Mouse (Mus musculus) midbrain, embryonic 10.5 days (tissue): Measurements from ENCODE around the gene Cdh13. TPM values are rescaled to one million over a fixed set of nuclear protein-coding genes. Genes with fewer than 3 reads are reported as not detected.

ENCODE experiments used
- DNase-seq: peaks from one replicate; pipeline ENCODE4 v3.0.0-alpha.2; 2017; ENCODE audit warnings: low spot score
- H3K27ac ChIP-seq: fragments of 300-500 bp; sonication (generic); replicated peaks from 2 replicates; pipeline ENCODE4 v1.5.1; 2016; ENCODE audit warnings: mild to moderate bottlenecking
- H3K27me3 ChIP-seq: fragments of 300-500 bp; sonication (generic); 2 replicates; pipeline ENCODE4 v1.6.1; 2016; ENCODE audit warnings: low read depth, mild to moderate bottlenecking; ENCODE audit not compliant: poor library complexity, severe bottlenecking
- H3K36me3 ChIP-seq: fragments of 300-500 bp; sonication (generic); 2 replicates; pipeline ENCODE4 v1.6.1; 2016; ENCODE audit warnings: mild to moderate bottlenecking, moderate library complexity
- H3K4me1 ChIP-seq: fragments of 300-500 bp; sonication (generic); 2 replicates; pipeline ENCODE4 v1.6.1; 2016
- H3K4me3 ChIP-seq: fragments of 300-500 bp; sonication (generic); 2 replicates; pipeline ENCODE4 v1.5.1; 2016; ENCODE audit warnings: mild to moderate bottlenecking, moderate library complexity
- H3K9me3 ChIP-seq: fragments of 300-500 bp; sonication (generic); replicated peaks from 2 replicates; pipeline ENCODE4 v1.6.1; 2016; ENCODE audit warnings: mild to moderate bottlenecking
- WGBS: fragments of 180-500 bp; shearing (Covaris S2); methylation state at CpG from one replicate; pipeline ENCODE4 v1.1.7; 2016; 5-methylcytosine and 5-hydroxymethylcytosine counted together
- polyA plus RNA-seq: library from polyadenylated mRNA; unstranded; fragments of >200 nt; fragmentation: Nextera tagmentation; extraction: Ambion mirVana; gene quantifications from 2 replicates; pipeline ENCODE4 v1.2.1, GENCODE M21; 2016

Gene Cdh13
- polyA plus RNA-seq, 1 experiment from 2014 or later, result 2.5 TPM

DNA sequence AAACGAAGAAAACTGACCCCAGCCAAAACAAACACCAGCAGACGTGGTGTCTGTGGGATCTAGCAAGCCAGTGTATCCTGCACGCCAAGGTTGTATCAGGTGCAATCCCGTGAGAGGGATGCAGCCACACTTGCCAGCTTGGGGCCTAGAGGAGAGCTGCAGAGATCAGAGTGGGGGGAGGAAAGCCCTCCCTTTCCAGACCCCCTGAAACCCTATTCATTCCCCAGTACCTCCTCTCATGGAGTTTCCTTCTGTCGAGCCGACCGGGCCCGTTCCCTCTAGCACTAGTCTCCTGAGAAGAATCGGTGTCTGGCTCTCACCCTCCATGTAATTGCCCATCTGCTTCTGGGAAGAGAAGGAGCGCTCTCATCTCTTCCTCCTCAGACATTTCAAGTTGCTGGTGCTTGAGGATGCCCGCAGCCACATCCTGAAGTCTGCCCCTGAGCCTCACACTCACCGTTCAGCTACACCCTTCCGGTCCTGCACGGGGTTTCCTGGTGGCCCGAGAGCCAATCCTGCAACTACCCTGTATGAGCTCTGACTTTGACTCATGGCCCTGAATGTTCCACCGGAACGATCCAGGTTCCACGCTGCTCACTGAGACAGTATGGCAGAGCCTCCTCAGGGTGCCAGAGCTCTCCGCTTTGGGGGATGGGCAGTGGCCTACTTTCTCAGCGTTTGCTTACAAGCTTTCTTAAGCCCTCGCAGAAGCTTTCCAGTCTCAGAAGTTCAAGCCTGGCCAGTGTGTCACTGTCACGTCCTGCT, 351.9 kb downstream of the Cdh13 start:
- Histone ChIP-seq H3K27ac (no peak overlapping the region), H3K4me3 (no peak overlapping the region), H3K27me3 (no peaks in the 10 kb centered on the region), H3K4me1 (no peaks in the 10 kb centered on the region), H3K9me3 (no peaks in the 10 kb centered on the region), H3K36me3 (no peaks in the 10 kb centered on the region)
- DNase-seq, result no peak
- 76% methylated on average over 22 of the region's 22 CpGs for WGBS

DNA sequence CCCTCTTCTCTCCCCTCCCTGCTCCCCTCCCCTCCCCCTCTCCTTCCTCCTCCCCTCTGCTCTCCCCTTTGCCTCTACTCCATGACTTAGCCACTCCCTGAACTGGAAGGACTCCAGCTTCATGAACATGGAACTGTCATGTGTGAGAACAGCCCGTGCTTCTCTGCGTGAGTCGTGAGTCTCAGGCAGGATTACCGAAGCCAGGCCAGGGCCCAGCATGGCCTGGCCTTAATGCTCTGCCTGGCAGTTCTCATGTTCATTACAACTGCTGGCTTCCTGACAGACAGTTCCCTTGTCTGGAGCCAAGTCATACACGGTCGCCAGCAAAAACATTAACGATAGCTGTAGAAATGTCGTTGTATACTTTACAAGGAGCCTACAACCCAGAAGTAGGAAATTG, 356.1 kb downstream of the Cdh13 start:
- Histone ChIP-seq H3K4me3 (no peak overlapping the region), H3K36me3 (no peaks in the 10 kb centered on the region), H3K27ac (no peak overlapping the region), H3K4me1 (no peaks in the 10 kb centered on the region), H3K9me3 (no peaks in the 10 kb centered on the region), H3K27me3 (no peaks in the 10 kb centered on the region)
- WGBS, result 94% methylated on average over 8 of the region's 8 CpGs
- DNase-seq, result no peak

DNA sequence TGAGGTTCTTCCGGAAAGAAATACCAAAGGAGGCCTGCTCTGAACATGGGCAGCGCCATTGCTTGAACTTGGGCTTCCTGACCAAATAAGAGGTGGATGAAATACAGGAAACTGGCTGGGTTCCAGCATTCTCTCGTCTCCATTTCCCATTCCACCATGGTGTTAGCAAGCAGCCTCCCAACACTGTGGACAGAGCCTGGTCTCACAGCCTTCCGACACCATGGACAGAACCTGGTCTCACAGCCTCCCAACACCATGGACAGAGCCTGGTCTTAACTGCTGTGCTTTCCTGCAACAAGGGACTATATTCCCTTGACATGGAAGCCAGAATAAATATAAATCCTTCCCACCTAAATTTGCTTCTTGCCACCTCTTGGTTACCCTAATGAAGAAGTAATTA, 358.3 kb downstream of the Cdh13 start:
- Histone ChIP-seq H3K27ac (no peak overlapping the region), H3K4me1 (no peaks in the 10 kb centered on the region), H3K27me3 (no peaks in the 10 kb centered on the region), H3K36me3 (no peaks in the 10 kb centered on the region), H3K4me3 (no peak overlapping the region), H3K9me3 (no peaks in the 10 kb centered on the region)
- WGBS, result 84% methylated on average over 4 of the region's 4 CpGs
- DNase-seq, result no peak

DNA sequence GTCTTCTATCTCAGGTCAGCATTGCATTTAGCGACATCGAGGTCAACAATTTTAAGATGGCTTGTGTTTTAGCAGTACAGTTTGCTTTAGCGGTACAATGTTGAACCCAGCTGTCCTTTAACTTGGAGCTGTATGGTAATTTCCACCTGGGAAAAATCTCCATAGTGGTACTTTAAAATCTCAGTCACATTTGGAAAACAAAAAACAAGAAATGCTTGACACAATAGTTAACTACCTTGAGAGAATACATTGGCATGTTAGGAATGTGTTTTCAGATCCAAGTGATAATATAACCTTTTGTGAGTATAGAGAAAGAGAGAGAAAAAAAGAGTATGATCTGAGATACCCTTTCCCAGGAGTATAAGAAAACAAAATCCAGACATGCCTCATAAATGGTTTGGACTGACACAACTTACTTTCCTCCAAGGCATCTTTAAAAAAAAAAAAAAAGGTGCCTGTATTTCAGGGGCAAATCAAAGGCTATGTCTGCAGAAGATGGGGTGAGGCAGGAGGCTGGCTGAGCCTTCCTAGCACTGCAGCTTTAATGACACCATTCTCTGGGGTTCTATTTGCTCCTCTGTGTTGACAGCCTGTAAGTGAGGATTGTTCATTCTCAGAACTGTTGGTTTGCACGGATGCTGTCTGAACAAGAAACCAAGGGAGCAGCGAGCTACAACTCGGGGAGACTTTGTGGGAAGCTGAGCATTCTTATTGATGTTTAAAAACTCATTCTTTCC, 365.4 kb downstream of the Cdh13 start:
- Histone ChIP-seq H3K9me3 (no peaks in the 10 kb centered on the region), H3K4me3 (no peak overlapping the region), H3K4me1 (peaks cover 3% of the 10 kb centered on the region), H3K27ac (no peak overlapping the region), H3K27me3 (no peaks in the 10 kb centered on the region), H3K36me3 (no peaks in the 10 kb centered on the region)
- WGBS, result 90% methylated on average over 6 of the region's 6 CpGs
- no peak for DNase-seq

DNA sequence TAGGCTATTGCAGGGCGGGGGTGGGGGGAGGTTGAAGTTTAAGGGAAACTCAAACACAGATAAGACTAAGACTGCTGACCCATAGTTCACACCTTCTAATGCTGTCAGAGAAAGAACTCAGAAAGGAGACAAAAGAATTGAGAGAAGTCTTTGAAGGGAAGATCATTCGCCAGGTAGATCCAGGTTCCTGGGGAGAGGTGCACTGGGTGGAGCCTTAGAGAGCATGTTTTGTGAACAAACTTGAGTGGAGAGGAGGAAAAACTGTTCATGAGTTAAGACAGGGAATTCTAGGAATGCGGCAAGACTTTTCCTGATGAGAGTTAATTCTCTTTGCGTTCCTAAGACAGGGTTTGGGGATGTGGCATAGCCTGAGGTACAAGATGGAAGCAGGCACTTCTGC, 366.4 kb downstream of the Cdh13 start:
- no peak for DNase-seq
- H3K4me1 ChIP-seq, result peaks cover 6% of the 10 kb centered on the region
- no peak overlapping the region for H3K4me3 ChIP-seq
- no peak overlapping the region for H3K27ac ChIP-seq
- H3K27me3 ChIP-seq, result no peaks in the 10 kb centered on the region
- no peaks in the 10 kb centered on the region for H3K9me3 ChIP-seq
- WGBS, result 91% methylated on average over 4 of the region's 4 CpGs
- H3K36me3 ChIP-seq, result no peaks in the 10 kb centered on the region

DNA sequence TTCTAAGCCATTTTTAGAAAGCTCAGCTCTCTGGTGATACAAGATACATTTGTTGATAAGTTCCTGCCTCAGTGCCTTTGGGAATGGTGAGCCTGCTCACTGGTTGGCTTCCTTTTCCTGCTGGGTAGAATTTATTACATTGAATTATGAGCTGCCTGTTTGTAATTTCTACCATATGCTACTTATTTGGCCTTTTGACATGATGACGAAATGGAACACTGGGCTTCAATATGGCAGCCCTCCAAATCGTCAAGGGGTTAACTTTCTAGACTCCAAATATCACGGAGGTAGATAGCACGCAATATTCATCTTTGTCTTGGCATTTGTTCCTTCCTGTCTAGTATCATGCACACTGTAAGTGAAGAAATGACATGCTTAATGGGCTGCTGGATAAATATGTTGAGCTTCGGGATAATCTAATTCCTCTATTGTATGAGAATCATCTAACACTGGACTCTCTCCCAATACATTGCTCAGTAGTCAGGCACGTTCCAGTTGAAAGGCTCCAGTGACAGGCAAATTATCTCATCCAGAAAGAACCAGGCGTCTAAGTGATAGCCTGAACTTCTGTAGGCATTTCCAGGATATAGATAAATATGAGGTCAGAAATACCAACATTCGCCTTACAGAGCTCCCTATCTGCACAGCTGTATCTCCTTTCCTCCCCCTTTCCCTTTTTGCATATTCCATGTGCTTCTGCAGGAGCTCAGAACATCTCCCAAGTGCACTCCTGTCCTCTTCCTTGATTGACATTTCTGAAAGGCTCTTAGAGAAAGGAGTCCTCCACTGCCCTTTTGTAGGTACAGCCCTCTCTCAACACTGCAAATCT, 378.7 kb downstream of the Cdh13 start:
- Histone ChIP-seq H3K36me3 (no peaks in the 10 kb centered on the region), H3K27ac (no peak overlapping the region), H3K9me3 (no peaks in the 10 kb centered on the region), H3K4me3 (no peak overlapping the region), H3K27me3 (no peaks in the 10 kb centered on the region), H3K4me1 (no peaks in the 10 kb centered on the region)
- 86% methylated on average over 8 of the region's 8 CpGs for WGBS
- DNase-seq, result no peak

DNA sequence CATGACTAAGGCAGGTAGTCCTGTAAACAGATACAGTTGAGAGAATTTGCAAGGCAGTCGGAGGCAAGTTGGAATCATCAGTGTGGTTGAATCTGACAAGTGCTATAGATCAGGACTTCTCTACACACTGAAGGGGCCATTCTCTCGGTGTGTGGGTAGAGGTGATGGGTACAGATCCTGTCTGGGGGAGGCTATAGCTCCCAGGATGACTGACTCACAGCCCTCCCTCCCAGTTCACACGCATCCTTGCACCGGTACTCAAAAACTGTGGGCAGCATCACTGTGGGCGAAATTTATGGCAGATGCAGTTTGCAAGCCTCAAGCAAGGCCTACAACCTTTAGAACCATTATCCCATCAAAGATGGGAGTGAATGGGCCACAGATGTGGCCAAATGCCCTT, 381.5 kb downstream of the Cdh13 start:
- no peak for DNase-seq
- Histone ChIP-seq H3K27me3 (no peaks in the 10 kb centered on the region), H3K4me3 (no peak overlapping the region), H3K36me3 (no peaks in the 10 kb centered on the region), H3K9me3 (no peaks in the 10 kb centered on the region), H3K27ac (no peak overlapping the region), H3K4me1 (peaks cover 5% of the 10 kb centered on the region)
- WGBS, result 90% methylated on average over 5 of the region's 5 CpGs

DNA sequence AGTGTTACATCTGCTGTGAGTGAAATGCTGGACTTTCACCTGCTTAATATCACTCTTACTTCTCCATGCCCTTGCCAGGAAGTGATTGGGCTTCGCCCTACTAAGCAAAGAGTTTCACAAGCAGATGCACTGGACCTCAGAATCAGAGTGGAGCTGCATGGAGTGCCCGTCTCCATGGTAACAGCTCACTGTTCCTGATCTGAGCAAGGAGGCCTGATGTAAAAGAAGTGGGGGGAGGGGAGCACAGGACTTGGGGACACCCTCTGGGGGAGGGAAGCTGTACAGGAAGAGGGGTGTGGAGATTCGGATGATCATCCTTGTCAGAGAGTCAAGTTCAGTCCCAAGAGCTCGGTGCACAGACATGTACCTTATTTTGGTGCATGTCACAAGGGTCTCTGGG, 384.2 kb downstream of the Cdh13 start:
- 86% methylated on average over 4 of the region's 4 CpGs for WGBS

DNA sequence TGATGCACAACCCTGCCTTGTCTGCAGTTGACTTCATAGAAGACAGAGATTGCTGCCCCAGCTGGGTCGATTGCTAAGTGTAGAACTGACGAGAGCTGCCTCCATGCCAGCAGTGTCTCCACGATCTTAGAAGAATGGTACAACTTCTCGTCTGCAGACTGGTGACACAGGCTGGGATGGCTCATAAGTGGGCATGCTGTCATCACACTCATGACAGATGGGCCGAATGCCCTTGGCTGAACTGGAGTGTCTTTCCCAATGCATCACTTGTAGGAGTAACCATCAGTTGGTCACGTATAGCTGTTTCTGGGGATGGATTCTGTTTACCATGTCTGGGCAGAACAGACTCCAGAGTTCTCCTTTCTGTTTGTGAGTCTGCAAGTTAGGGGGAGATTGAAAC, 392.7 kb downstream of the Cdh13 start:
- DNase-seq, result no peak
- Histone ChIP-seq H3K36me3 (no peaks in the 10 kb centered on the region), H3K4me1 (no peaks in the 10 kb centered on the region), H3K27ac (no peak overlapping the region), H3K9me3 (no peaks in the 10 kb centered on the region), H3K27me3 (no peaks in the 10 kb centered on the region), H3K4me3 (no peak overlapping the region)
- 90% methylated on average over 6 of the region's 6 CpGs for WGBS

More for the DNA sequence above, 384.2 kb downstream of the Cdh13 start:
- Histone ChIP-seq H3K4me3 (no peak overlapping the region), H3K27me3 (no peaks in the 10 kb centered on the region), H3K9me3 (no peaks in the 10 kb centered on the region), H3K27ac (no peak overlapping the region), H3K36me3 (no peaks in the 10 kb centered on the region), H3K4me1 (peaks cover 5% of the 10 kb centered on the region)
- no peak for DNase-seq

DNA sequence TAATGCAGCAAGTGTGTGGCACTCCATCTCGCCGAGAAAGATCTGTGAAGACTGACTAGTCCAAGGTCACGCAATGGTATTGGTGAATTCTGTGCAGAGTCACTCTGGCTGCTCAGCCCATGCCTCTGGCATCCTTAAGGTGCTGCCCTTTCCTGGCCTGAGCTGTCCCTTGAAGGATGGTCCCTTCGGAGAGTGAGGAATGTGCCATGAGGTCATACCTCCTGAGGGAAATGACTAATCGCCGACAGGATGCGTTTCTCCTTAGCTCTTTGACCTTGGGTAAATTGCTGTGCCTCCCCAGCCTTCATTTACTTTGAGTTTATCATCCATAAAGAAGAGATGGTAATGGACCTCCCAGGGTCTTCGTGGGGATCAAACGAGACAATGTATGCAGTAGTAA, 395.8 kb downstream of the Cdh13 start:
- H3K9me3 ChIP-seq, result no peaks in the 10 kb centered on the region
- no peak for DNase-seq
- WGBS, result 87% methylated on average over 9 of the region's 9 CpGs
- no peaks in the 10 kb centered on the region for H3K36me3 ChIP-seq
- no peak overlapping the region for H3K4me3 ChIP-seq
- no peak overlapping the region for H3K27ac ChIP-seq
- no peaks in the 10 kb centered on the region for H3K27me3 ChIP-seq
- no peaks in the 10 kb centered on the region for H3K4me1 ChIP-seq

DNA sequence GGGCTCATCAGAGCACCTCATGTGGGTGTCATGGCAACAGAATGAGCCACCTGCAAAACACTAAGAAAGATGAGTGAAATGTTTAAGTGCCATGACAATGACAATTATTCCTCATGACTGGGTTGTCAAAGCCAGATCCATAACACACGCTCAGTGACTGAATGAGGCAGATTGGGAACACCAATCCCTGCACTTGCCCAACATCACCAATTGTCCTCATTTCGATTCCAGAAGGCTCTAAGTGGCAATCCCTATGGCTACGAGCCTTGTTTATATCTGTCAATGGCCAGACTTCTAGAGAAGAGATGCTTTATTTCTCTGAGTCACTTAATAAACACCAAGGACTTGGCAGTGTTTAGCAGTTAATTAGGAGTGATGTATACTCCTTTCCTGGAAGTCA, 399.9 kb downstream of the Cdh13 start:
- H3K36me3 ChIP-seq, result no peaks in the 10 kb centered on the region
- H3K4me3 ChIP-seq, result no peak overlapping the region
- no peaks in the 10 kb centered on the region for H3K9me3 ChIP-seq
- no peaks in the 10 kb centered on the region for H3K4me1 ChIP-seq
- H3K27ac ChIP-seq, result no peak overlapping the region
- no peak for DNase-seq
- WGBS, result 82% methylated on average over 3 of the region's 3 CpGs
- H3K27me3 ChIP-seq, result no peaks in the 10 kb centered on the region

DNA sequence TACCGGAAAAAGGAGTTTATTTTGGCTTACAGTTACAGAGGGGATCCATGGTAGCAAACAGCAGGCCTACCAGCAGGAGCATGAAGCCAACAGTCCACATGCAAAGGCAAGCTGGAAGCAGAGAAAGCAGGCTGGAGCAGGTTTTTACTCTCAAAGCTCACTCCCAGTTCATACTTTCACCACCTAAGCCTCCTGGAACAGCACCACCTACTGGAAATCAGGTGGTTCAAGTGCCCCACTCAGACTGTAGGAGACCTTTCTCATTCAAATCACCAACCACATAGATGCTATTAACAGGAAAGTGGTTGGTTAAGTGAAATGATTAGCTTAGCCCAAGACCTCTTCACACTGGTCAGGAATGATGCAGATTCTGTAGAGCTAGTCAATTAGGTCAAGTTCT, 402.3 kb downstream of the Cdh13 start:
- DNase-seq, result no peak
- Histone ChIP-seq H3K27me3 (no peaks in the 10 kb centered on the region), H3K9me3 (no peaks in the 10 kb centered on the region), H3K4me1 (peaks cover 6% of the 10 kb centered on the region), H3K27ac (no peak overlapping the region), H3K4me3 (no peak overlapping the region), H3K36me3 (no peaks in the 10 kb centered on the region)
- WGBS, result 84% methylated on average over 1 of the region's 1 CpGs

DNA sequence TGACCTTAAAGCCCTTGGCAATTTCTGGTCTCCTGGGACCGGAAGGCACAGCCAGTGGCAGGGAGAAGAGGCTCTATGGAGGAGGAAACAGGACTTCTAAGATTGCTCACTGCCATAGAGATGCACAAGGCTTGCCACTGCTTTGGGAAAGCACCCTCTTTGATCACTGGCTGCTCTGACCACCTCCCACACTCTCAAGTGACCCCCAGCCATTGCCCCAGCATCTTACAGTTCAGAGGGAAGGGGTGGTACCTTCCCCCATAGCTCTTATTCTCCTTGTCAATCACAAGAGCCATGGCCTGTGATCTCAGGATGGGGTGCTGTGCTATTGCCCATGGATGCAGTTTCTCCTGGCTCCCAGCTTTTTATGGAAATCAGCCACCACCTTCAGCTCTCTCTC, 406.3 kb downstream of the Cdh13 start:
- H3K27ac ChIP-seq, result 0 out of 2 replicates have a peak overlapping the region, but pooled peaks have one; percentile 38
- peaks cover 6% of the 10 kb centered on the region for H3K4me1 ChIP-seq
- H3K36me3 ChIP-seq, result no peaks in the 10 kb centered on the region
- no peaks in the 10 kb centered on the region for H3K9me3 ChIP-seq
- no peaks in the 10 kb centered on the region for H3K27me3 ChIP-seq
- no peak overlapping the region for H3K4me3 ChIP-seq
- WGBS, result 83% methylated on average over 1 of the region's 1 CpGs
- no peak for DNase-seq
